Mouse (Mus musculus): ENCODE measurements around the gene Dync1li2. TPM values are rescaled to one million over a fixed set of nuclear protein-coding genes. Genes with fewer than 3 reads are reported as not detected.

Dync1li2 gene
- polyA plus RNA-seq, 1 experiment = 32.1 TPM

DNA sequence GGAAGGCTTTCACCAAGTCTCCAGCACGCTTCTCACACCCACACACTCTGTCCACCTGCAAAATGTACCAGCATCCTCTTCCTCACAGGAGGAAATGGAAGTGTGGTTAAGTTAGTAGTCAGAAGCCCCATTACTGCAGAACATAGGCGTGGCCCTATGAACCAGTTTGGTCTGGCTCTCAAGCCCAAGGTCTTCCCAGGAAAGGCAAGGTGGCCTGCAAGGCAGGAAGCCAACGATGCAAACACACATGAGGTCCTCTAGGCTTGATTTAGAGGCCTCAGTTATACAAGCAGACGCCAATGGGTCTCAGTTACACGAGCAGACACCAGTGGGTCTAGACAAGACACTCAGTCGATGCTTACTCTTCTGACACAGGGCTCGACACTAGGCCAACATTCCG, 3.4 kb downstream of the Dync1li2 start:
- no peak for DNase-seq
- WGBS = 84% methylated on average over 8 of the region's 8 CpGs
- TF ChIP-seq CTCF (IDR thresholded peaks at IDR 0.05; ENCODE audit: insufficient read depth, low read length) (no peak), POLR2A (IDR thresholded peaks at IDR 0.05; ENCODE audit: borderline replicate concordance, extremely low read depth, low read depth, low read length) (no peak)
- H3K4me1 ChIP-seq (ENCODE audit: control insufficient read depth, insufficient read depth, low read length) = peaks cover 22% of the 10 kb centered on the region
- no peak overlapping the region for H3K4me3 ChIP-seq (replicated peaks; ENCODE audit: extremely low read depth, low read depth, low read length)

DNA sequence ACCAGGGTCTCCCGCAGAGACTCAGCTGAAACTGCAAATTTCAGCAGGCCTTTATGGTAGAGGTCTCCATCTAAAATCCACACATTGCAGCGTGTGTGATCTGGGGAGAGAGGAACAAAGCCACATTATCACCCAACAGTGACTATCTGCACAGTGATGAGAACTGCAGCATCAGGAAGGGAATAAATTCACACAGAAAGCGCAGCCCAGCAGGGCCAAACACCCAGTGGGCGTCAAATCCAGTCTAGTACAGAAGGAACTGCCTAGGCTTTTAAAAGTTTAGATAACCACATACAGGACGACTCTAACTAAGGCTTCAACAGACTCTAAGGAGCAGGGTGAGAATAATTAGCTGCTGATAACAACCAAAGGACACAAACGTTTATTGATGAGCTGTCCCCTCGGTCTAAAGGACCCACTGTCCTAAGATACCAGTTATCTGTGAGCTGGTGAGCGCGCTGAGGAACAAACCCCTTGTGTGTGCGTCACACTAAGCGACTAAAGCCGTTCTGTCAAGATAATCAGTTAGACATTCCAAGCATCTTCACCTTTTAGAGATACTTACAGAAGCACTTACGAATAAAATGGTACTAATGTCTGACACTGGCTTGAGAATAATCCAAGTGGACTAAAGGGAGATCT, 5.2 kb downstream of the Dync1li2 start:
- Histone ChIP-seq H3K4me3 (replicated peaks; ENCODE audit: extremely low read depth, low read depth, low read length) (no peak overlapping the region), H3K4me1 (ENCODE audit: control insufficient read depth, insufficient read depth, low read length) (peaks cover 22% of the 10 kb centered on the region)
- no peak for TF ChIP-seq POLR2A (IDR thresholded peaks at IDR 0.05; ENCODE audit: borderline replicate concordance, extremely low read depth, low read depth, low read length)
- no peak for TF ChIP-seq CTCF (IDR thresholded peaks at IDR 0.05; ENCODE audit: insufficient read depth, low read length)
- 90% methylated on average over 13 of the region's 13 CpGs for WGBS
- no peak for DNase-seq

DNA sequence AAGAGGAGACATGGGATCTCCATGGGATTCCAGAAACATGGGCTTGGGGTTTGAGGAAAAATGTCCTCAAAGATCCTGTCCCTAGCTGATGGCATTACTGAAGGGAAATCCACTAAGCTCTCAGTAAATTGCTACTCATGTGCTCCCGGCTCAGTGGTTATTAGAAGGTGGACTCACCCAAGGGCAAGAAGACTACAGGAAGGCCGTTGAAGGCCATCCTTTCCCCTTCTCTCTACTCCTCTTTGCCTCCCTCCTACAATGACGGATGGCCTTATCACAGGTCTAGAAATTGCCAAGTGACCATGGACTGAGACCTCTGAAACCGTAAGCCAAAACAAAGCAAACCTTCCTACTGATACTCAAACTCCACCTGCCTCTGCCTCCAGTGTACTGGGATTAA, 6.3 kb downstream of the Dync1li2 start:
- Histone ChIP-seq H3K4me3 (replicated peaks; ENCODE audit: extremely low read depth, low read depth, low read length) (no peak overlapping the region), H3K4me1 (ENCODE audit: control insufficient read depth, insufficient read depth, low read length) (peaks cover 17% of the 10 kb centered on the region)
- 70% methylated on average over 4 of the region's 4 CpGs for WGBS
- TF ChIP-seq CTCF (IDR thresholded peaks at IDR 0.05; ENCODE audit: insufficient read depth, low read length) (no peak), POLR2A (IDR thresholded peaks at IDR 0.05; ENCODE audit: borderline replicate concordance, extremely low read depth, low read depth, low read length) (no peak)
- no peak for DNase-seq

DNA sequence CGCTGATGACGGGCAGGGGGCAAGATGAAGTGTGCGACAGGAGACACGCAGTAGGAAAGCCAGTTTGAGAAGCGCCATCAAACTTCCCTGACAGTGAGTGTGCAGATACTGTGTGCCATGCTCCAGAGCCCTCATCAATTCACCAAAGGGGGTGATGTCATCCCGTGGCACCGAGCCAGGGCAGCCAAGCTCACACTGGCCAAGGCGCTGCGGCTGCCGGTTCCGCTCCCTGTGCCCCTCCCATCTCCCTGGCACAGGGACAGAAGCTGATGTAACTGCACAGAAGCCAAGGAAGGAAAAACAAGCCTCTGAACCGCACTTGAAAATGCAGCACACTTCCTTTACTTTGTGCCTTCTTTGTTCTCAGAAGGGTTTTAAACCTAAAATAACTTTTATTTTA, 6.8 kb downstream of the Dync1li2 start:
- peak; percentile 99 for DNase-seq
- H3K4me1 ChIP-seq (ENCODE audit: control insufficient read depth, insufficient read depth, low read length) = peaks cover 13% of the 10 kb centered on the region
- TF ChIP-seq POLR2A (IDR thresholded peaks at IDR 0.05; ENCODE audit: borderline replicate concordance, extremely low read depth, low read depth, low read length) (no peak), CTCF (IDR thresholded peaks at IDR 0.05; ENCODE audit: insufficient read depth, low read length) (no peak)
- H3K4me3 ChIP-seq (replicated peaks; ENCODE audit: extremely low read depth, low read depth, low read length) = peak overlapping the region; percentile 13
- WGBS = 6% methylated on average over 12 of the region's 12 CpGs

DNA sequence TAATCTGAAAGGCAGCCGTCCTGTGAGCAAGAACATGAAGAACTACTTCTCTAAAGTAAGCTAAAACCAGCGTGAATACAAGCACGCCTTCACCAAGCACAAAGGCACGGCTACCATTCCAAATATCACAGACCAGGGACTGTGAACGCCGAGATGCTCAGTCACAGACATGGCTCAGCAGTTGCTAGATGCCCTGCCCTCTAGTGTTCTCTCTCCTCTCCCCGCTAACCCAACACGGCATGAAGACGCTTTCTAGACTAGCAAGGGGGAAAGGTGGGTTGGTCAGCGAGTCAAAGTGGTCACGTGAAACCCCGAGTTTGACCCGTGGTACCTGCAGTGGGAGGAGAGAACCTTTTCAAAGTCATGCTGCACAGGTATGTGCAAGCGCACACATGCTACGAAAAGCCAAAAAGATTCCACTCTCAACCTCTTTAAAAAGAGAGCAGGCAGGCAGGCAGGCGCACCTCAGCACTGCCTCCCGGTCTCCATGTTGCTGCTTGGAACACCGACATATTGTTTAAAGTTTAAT, 8.0 kb downstream of the Dync1li2 start:
- H3K4me1 ChIP-seq (ENCODE audit: control insufficient read depth, insufficient read depth, low read length) = peaks cover 12% of the 10 kb centered on the region
- 83% methylated on average over 18 of the region's 18 CpGs for WGBS
- H3K4me3 ChIP-seq (replicated peaks; ENCODE audit: extremely low read depth, low read depth, low read length) = no peak overlapping the region
- TF ChIP-seq CTCF (IDR thresholded peaks at IDR 0.05; ENCODE audit: insufficient read depth, low read length) (no peak), POLR2A (IDR thresholded peaks at IDR 0.05; ENCODE audit: borderline replicate concordance, extremely low read depth, low read depth, low read length) (no peak)
- DNase-seq = no peak

DNA sequence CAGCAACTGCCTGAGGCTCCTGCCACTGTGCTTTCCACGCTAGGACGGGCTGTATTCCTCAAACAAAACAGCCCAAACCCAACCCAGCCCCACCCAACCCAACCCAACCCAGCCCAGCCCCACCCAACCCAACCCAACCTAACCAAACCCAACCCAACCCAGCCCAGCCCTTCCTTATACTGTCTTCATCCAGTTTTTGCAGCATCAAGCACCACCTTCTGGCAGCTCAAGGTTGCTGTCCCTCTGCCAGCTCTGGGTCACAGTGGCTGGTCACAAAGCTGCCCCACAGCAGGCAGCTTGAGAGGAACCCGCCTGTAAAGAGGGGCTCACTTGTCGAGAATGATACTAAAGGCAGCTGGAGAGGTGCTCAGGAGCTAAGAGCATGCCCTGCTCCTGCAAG, 8.6 kb downstream of the Dync1li2 start:
- Histone ChIP-seq H3K4me1 (ENCODE audit: control insufficient read depth, insufficient read depth, low read length) (peaks cover 12% of the 10 kb centered on the region), H3K4me3 (replicated peaks; ENCODE audit: extremely low read depth, low read depth, low read length) (no peak overlapping the region)
- WGBS = 34% methylated on average over 4 of the region's 4 CpGs
- peak; percentile 19 for DNase-seq
- TF ChIP-seq CTCF (IDR thresholded peaks at IDR 0.05; ENCODE audit: insufficient read depth, low read length) (peak; percentile 28; the same call in 1 of the 2 replicates), POLR2A (IDR thresholded peaks at IDR 0.05; ENCODE audit: borderline replicate concordance, extremely low read depth, low read depth, low read length) (no peak)

DNA sequence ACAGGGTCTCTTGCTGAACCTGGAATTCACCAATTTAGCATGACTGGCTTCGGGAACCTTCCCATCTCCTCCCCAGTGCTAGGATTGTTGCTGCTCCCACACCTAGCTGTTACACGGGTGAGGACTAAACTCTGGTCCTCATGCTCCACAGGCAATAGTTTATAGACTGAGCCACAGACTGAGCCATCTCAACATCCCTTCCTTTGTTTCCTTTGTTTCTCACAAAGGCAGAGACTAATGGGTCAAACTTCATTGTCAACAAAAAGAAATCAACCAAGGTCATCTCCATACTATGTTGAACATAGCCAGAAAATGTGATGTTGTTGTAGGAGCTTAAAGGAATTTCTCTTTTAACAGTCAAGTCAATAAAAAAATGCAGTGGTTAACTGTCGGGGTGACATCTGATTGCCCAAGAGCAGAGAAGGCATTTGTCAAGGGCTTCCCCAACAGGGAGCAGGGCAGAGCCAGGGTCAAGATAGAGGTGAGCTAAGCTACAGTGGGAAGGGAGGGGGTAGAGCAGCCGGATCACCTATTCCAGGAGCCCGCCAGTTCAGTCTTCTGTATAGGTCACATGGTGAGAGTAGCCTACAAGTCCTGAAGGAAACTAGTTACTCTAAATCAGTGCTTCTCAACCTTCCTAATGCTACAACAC, 9.5 kb downstream of the Dync1li2 start:
- TF ChIP-seq POLR2A (IDR thresholded peaks at IDR 0.05; ENCODE audit: borderline replicate concordance, extremely low read depth, low read depth, low read length) (no peak), CTCF (IDR thresholded peaks at IDR 0.05; ENCODE audit: insufficient read depth, low read length) (no peak)
- DNase-seq = no peak
- H3K4me3 ChIP-seq (replicated peaks; ENCODE audit: extremely low read depth, low read depth, low read length) = no peak overlapping the region
- WGBS = 74% methylated on average over 5 of the region's 5 CpGs
- peaks cover 12% of the 10 kb centered on the region for H3K4me1 ChIP-seq (ENCODE audit: control insufficient read depth, insufficient read depth, low read length)

DNA sequence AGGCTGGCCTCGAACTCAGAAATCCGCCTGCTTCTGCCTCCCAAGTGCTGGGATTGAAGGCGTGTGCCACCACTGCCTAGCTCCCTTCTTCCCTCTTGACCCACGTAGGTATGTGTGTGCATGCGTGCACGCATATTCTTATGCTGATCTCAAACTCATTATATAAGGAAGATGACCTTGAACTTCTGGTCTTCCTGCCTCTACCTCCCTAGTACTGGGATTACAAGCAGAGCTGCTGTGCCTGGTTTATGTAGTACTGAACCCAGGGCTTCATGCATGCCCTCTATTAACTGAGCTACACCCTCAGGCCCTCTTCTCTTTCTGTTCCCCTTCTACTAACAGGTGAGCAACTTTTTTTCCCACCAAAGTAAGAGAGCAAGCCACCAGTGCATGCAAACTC, 10.2 kb downstream of the Dync1li2 start:
- H3K4me3 ChIP-seq (replicated peaks; ENCODE audit: extremely low read depth, low read depth, low read length) = no peak overlapping the region
- DNase-seq = no peak
- 96% methylated on average over 6 of the region's 6 CpGs for WGBS
- peaks cover 12% of the 10 kb centered on the region for H3K4me1 ChIP-seq (ENCODE audit: control insufficient read depth, insufficient read depth, low read length)
- TF ChIP-seq CTCF (IDR thresholded peaks at IDR 0.05; ENCODE audit: insufficient read depth, low read length) = no peak
- TF ChIP-seq POLR2A (IDR thresholded peaks at IDR 0.05; ENCODE audit: borderline replicate concordance, extremely low read depth, low read depth, low read length) = no peak

DNA sequence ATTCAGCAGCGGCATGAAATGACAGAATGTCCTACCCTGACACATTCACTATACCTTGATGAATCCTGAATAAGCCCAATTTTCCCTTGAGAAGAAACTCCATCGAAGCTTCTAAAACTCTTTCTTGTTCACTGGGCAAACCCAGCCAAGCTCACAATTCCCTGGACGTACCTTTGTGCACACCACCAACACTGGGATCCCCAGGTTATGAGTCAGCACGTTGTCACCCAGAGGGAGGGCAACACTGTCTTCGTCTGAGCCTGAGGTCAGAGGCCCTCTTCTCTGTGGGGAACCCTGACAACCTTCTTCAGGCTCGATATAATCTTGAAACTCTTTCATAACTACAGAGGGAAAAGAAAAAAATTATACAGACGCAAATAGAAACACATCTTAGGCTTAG, 12.6 kb downstream of the Dync1li2 start:
- TF ChIP-seq POLR2A (IDR thresholded peaks at IDR 0.05; ENCODE audit: borderline replicate concordance, extremely low read depth, low read depth, low read length) = no peak
- no peak for TF ChIP-seq CTCF (IDR thresholded peaks at IDR 0.05; ENCODE audit: insufficient read depth, low read length)
- Histone ChIP-seq H3K4me1 (ENCODE audit: control insufficient read depth, insufficient read depth, low read length) (peaks cover 4% of the 10 kb centered on the region; the same call in 1 of the 2 replicates), H3K4me3 (replicated peaks; ENCODE audit: extremely low read depth, low read depth, low read length) (no peak overlapping the region)
- WGBS = 85% methylated on average over 7 of the region's 7 CpGs
- no peak for DNase-seq

DNA sequence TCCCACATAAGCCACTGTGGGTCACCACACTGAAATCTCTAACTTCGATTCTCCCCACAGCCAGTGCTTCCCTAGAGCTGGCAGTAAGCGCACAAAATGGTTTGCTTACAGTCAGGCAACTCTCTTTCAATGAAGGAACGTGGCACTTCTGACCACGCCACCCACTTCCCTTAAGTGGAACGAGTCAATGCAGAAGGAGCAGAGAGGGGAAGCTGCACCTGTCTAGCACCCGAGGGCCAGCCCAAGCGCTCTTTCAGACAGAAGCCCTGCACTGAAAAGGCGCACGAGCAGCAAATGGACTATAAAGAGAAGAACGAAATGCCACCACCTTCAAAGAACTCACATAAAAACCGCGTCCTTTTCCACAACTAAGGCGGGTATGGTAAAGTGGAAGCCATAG, 15.1 kb downstream of the Dync1li2 start:
- WGBS = 79% methylated on average over 13 of the region's 13 CpGs
- Histone ChIP-seq H3K4me1 (ENCODE audit: control insufficient read depth, insufficient read depth, low read length) (no peaks in the 10 kb centered on the region), H3K4me3 (replicated peaks; ENCODE audit: extremely low read depth, low read depth, low read length) (no peak overlapping the region)
- DNase-seq = no peak
- TF ChIP-seq CTCF (IDR thresholded peaks at IDR 0.05; ENCODE audit: insufficient read depth, low read length) (no peak), POLR2A (IDR thresholded peaks at IDR 0.05; ENCODE audit: borderline replicate concordance, extremely low read depth, low read depth, low read length) (no peak)
